Mouse (Mus musculus) heart, postnatal 0 days (tissue): ENCODE measurements at regions not wholly inside any gene's neighbourhood (a gene's known extent, or its start where the extent isn't known, plus 50 kb on each side); places are given as distances from the start of the nearest gene placed in this dataset.

Experiments used
- CTCF ChIP-seq: IDR thresholded peaks from 2 replicates; pipeline ENCODE4 v1.5.1; 2016; ENCODE audit warnings: antibody characterized with exemption, control low read depth, low read depth
- EP300 ChIP-seq: IDR thresholded peaks from 2 replicates; pipeline ENCODE4 v1.6.1; 2016; ENCODE audit warnings: antibody characterized with exemption, low read depth

- TF ChIP-seq CTCF = no peak
- TF ChIP-seq EP300 = no peak
These were observed 769.6 kb upstream of the Marcks start for GRCm38 (mm10) chr10:37908276-37908675.
